Mouse (Mus musculus): Measurements from ENCODE around the gene Shf. TPM values are rescaled to one million over a fixed set of nuclear protein-coding genes. Genes with fewer than 3 reads are reported as not detected.
A peak's percentile ranks its signal among the peaks of the same experiment; 100 is the strongest.
"Not testable (repeated sequence)": the region's sequence is repeated elsewhere in the genome, so short reads cannot be mapped to it uniquely, and the experiment has no call there.

Shf gene
- polyA plus RNA-seq, 1 experiment from 2014 or later: 2.0 TPM

DNA sequence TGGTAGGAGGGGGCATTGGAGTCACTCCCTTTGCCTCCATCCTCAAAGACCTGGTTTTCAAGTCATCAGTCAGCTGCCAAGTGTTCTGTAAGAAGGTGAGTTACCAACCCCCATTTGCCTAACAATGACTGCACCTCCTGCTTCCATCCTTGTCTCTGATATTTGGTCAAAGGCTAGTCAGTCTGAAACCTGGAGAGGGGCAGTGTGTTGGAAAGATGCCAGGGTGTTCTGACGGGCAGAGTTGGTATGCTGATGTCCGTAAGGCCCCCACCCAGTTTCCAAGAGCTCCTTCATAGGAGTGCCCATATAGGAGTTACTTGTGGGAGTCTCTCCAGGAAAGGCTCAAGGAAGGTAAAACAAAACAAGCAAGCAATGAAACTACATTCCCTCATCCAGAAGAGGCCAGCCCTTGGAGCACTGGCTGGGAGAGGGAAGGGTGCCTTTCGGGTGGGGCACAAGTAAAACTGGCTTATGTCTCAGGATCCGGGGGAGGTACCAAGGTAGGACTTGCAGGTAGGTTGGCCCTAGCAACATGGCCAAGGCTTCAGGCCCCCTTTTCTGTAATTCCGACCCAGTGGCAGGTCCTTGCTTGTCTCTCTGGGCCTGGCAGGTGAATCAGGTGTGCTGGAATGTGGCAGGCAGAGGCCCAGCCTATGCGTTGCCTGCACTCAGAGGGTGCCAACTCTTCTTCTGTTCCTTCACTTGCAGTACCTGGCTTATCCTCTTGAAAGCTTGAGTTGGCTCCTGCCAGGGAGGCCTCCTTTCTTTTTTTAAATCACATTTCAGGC, 23.7 kb downstream of the Shf start:
- H3K4me3 ChIP-seq (ENCODE audit: low read depth, low read length): no peak overlapping the region
- H3K9me3 ChIP-seq (ENCODE audit: control insufficient read depth): no peaks in the 10 kb centered on the region
- no peak overlapping the region for H3K4me2 ChIP-seq (replicated peaks; ENCODE audit: low read depth)
- no peak overlapping the region for H3K9ac ChIP-seq (ENCODE audit: low read depth, low read length)
- TF ChIP-seq CTCF (IDR thresholded peaks at IDR 0.05; ENCODE audit: low read depth): no peak
- H3K36me3 ChIP-seq (ENCODE audit: control insufficient read depth, insufficient read depth): no peaks in the 10 kb centered on the region
- H3K4me1 ChIP-seq (replicated peaks; ENCODE audit: control insufficient read depth, insufficient read depth, low read length): no peaks in the 10 kb centered on the region
- no peaks in the 10 kb centered on the region; the same call in 1 of the 2 replicates for H3K27me3 ChIP-seq (replicated peaks; ENCODE audit: control insufficient read depth, insufficient read depth, low read length)
- 78% methylated on average over 6 of the region's 6 CpGs for WGBS
- ATAC-seq: no peak
- H3K27ac ChIP-seq (ENCODE audit: low read depth, low read length): no peak overlapping the region

DNA sequence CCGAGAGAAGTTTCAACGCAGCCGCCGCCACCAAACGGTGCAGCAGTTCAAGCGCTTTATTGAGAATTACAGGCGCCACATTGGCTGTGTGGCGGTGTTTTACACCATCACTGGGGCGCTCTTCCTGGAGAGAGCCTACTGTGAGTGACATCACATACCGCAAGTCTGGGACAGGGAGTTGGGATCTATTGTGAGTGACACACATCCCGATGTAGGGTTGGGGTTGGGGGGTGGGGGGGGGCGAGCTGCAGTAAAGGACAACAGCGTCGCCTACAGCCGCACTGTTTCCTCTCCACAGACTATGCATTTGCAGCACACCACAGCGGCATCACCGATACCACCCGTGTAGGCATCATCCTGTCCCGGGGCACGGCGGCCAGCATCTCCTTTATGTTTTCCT, 31.7 kb downstream of the Shf start:
- H3K27ac ChIP-seq (ENCODE audit: low read depth, low read length): no peak overlapping the region
- no peak for TF ChIP-seq CTCF (IDR thresholded peaks at IDR 0.05; ENCODE audit: low read depth)
- 61% methylated on average over 21 of the region's 21 CpGs for WGBS
- no peaks in the 10 kb centered on the region for H3K36me3 ChIP-seq (ENCODE audit: control insufficient read depth, insufficient read depth)
- no peak overlapping the region for H3K4me3 ChIP-seq (ENCODE audit: low read depth, low read length)
- no peaks in the 10 kb centered on the region for H3K4me1 ChIP-seq (replicated peaks; ENCODE audit: control insufficient read depth, insufficient read depth, low read length)
- H3K9ac ChIP-seq (ENCODE audit: low read depth, low read length): no peak overlapping the region
- no peak overlapping the region for H3K4me2 ChIP-seq (replicated peaks; ENCODE audit: low read depth)
- no peaks in the 10 kb centered on the region for H3K9me3 ChIP-seq (ENCODE audit: control insufficient read depth)
- no peaks in the 10 kb centered on the region for H3K27me3 ChIP-seq (replicated peaks; ENCODE audit: control insufficient read depth, insufficient read depth, low read length)
- no peak for ATAC-seq

DNA sequence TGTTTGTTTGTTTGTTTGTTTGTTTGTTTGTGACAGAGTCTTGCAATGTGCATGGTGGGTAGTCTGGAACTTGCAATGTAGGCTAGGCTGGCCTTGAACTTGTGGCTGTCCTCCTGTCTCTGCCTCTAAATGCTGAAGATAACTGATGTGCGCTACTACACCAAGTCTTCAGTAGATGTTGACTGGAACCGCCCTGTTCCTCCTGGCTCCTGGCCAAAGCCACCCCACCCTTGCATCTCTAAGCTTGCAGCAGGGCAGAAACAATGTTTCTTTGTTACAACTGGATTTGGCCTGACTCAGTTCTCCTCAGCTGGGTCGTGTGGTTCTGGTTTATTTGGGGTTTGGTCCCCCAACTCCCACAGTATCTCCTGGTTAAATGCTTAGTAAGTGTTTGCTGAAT, 34.8 kb downstream of the Shf start:
- H3K4me2 ChIP-seq (replicated peaks; ENCODE audit: low read depth): no peak overlapping the region
- 0 out of 2 replicates have a peak, but pooled peaks have one; percentile 28 for ATAC-seq
- TF ChIP-seq CTCF (IDR thresholded peaks at IDR 0.05; ENCODE audit: low read depth): no peak
- 29% methylated on average over 3 of the region's 3 CpGs for WGBS
- H3K36me3 ChIP-seq (ENCODE audit: control insufficient read depth, insufficient read depth): no peaks in the 10 kb centered on the region
- H3K27me3 ChIP-seq (replicated peaks; ENCODE audit: control insufficient read depth, insufficient read depth, low read length): no peaks in the 10 kb centered on the region
- no peak overlapping the region for H3K27ac ChIP-seq (ENCODE audit: low read depth, low read length)
- H3K4me3 ChIP-seq (ENCODE audit: low read depth, low read length): no peak overlapping the region
- H3K4me1 ChIP-seq (replicated peaks; ENCODE audit: control insufficient read depth, insufficient read depth, low read length): no peaks in the 10 kb centered on the region
- H3K9ac ChIP-seq (ENCODE audit: low read depth, low read length): no peak overlapping the region
- no peaks in the 10 kb centered on the region for H3K9me3 ChIP-seq (ENCODE audit: control insufficient read depth)

DNA sequence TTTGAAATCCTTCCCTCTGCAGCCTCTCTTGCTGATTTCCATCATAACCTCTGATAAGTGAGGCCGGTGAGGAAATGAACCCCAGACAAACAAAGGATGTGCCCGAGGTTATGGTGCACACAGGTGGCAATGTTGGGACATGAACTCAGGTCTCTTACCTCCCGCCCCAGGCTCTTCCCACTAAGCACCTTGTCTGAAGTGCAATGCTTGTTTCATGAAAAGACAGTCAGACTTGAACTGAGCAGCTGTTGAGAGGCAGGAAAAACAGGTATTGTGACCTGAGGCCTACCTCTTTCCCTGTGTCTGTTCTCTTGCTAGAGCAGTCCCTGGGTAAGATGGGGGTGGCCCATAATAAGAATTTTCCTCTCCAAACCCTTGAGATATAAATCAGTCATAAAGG, 36.7 kb downstream of the Shf start:
- no peaks in the 10 kb centered on the region for H3K36me3 ChIP-seq (ENCODE audit: control insufficient read depth, insufficient read depth)
- no peak overlapping the region for H3K27ac ChIP-seq (ENCODE audit: low read depth, low read length)
- no peak overlapping the region for H3K9ac ChIP-seq (ENCODE audit: low read depth, low read length)
- H3K4me1 ChIP-seq (replicated peaks; ENCODE audit: control insufficient read depth, insufficient read depth, low read length): no peaks in the 10 kb centered on the region
- H3K4me3 ChIP-seq (ENCODE audit: low read depth, low read length): no peak overlapping the region
- H3K4me2 ChIP-seq (replicated peaks; ENCODE audit: low read depth): no peak overlapping the region
- no peak for TF ChIP-seq CTCF (IDR thresholded peaks at IDR 0.05; ENCODE audit: low read depth)
- no peak for ATAC-seq
- WGBS: 66% methylated on average over 3 of the region's 3 CpGs
- H3K9me3 ChIP-seq (ENCODE audit: control insufficient read depth): no peaks in the 10 kb centered on the region
- no peaks in the 10 kb centered on the region for H3K27me3 ChIP-seq (replicated peaks; ENCODE audit: control insufficient read depth, insufficient read depth, low read length)

DNA sequence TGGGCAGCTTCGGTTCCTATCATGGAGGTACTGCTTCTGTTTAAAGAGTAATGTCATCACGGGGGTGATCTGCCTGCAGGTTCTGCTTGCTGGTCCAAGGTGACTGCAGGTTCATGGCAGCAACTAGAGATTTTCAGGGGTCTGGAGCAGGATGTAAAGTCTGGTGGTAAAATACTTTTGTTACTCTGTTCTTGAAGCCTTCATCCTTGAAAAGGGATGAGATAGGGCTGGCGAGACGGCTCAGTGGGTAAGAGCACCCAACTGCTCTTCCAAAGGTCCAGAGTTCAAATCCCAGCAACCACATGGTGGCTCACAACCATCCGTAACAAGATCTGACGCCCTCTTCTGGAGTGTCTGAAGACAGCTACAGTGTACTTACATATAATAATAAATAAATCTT, 38.6 kb downstream of the Shf start:
- H3K27me3 ChIP-seq (replicated peaks; ENCODE audit: control insufficient read depth, insufficient read depth, low read length); H3K27ac ChIP-seq (ENCODE audit: low read depth, low read length); H3K4me2 ChIP-seq (replicated peaks; ENCODE audit: low read depth); H3K4me1 ChIP-seq (replicated peaks; ENCODE audit: control insufficient read depth, insufficient read depth, low read length); H3K4me3 ChIP-seq (ENCODE audit: low read depth, low read length); H3K36me3 ChIP-seq (ENCODE audit: control insufficient read depth, insufficient read depth); H3K9me3 ChIP-seq (ENCODE audit: control insufficient read depth); H3K9ac ChIP-seq (ENCODE audit: low read depth, low read length); ATAC-seq: not testable (repeated sequence)
- 92% methylated on average over 4 of the region's 6 CpGs for WGBS

DNA sequence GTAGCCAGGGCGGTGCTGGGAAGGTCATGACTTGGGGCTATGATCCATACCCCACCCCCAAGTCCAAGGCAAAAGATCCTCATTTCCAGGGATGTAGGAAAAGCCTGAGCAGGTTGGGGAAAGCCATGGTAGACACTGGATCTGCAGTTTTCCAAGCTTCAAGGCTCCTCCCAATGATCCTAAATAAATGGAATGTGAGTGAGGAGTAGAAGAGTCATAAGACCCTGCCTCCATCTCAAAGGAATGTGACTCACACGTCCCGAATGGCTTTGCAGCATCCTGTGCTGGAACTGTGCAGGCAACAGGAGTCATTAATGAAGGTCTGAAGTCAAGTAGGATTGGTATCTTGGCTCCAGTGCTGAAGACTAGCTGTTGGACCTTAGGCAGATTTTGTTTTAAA, 41.0 kb downstream of the Shf start:
- Histone ChIP-seq H3K4me2 (replicated peaks; ENCODE audit: low read depth) (no peak overlapping the region), H3K9me3 (ENCODE audit: control insufficient read depth) (no peaks in the 10 kb centered on the region), H3K9ac (ENCODE audit: low read depth, low read length) (no peak overlapping the region), H3K4me3 (ENCODE audit: low read depth, low read length) (no peak overlapping the region), H3K27me3 (replicated peaks; ENCODE audit: control insufficient read depth, insufficient read depth, low read length) (no peaks in the 10 kb centered on the region), H3K4me1 (replicated peaks; ENCODE audit: control insufficient read depth, insufficient read depth, low read length) (no peaks in the 10 kb centered on the region), H3K27ac (ENCODE audit: low read depth, low read length) (no peak overlapping the region), H3K36me3 (ENCODE audit: control insufficient read depth, insufficient read depth) (no peaks in the 10 kb centered on the region)
- TF ChIP-seq CTCF (IDR thresholded peaks at IDR 0.05; ENCODE audit: low read depth): no peak
- WGBS: 57% methylated on average over 3 of the region's 3 CpGs
- ATAC-seq: no peak
